Mouse (Mus musculus) MEL (cell line): ENCODE results near the gene Nicn1.

Source experiments
- CTCF ChIP-seq, 3 experiments: IDR thresholded peaks in 2 of 3; conservative IDR thresholded peaks in 1 of 3; 2 replicates each; pipeline ENCODE4 v1.5.1; 2011 to 2012; ENCODE audit warnings: low read length in 3 of 3, low read depth in 2 of 3, mild to moderate bottlenecking in 2 of 3, improper control_type of control experiment in 1 of 3, inconsistent platforms in 1 of 3, mixed read lengths in 1 of 3, moderate library complexity in 1 of 3; ENCODE audit not compliant: control insufficient read depth in 1 of 3, insufficient read depth in 1 of 3, poor library complexity in 1 of 3, severe bottlenecking in 1 of 3
- EP300 ChIP-seq, 2 experiments: IDR thresholded peaks; 2 replicates each; pipeline ENCODE4 v1.6.1; 2011; ENCODE audit warnings: improper control_type of control experiment in 2 of 2, low read length in 2 of 2, low read depth in 1 of 2, mild to moderate bottlenecking in 1 of 2
- GABPA ChIP-seq: IDR thresholded peaks from 2 replicates; pipeline ENCODE4 v1.6.1; 2012; ENCODE audit warnings: low read depth, mild to moderate bottlenecking, inconsistent platforms, low read length, improper control_type of control experiment, moderate library complexity
- MAFK ChIP-seq: IDR thresholded peaks from 2 replicates; pipeline ENCODE4 v1.6.1; 2011; ENCODE audit warnings: low read depth, mild to moderate bottlenecking, low read length, improper control_type of control experiment, borderline replicate concordance
- MEF2A ChIP-seq: IDR thresholded peaks from 2 replicates; pipeline ENCODE4 v1.6.1; 2014; ENCODE audit warnings: low read depth, mild to moderate bottlenecking, inconsistent platforms, low read length, improper control_type of control experiment; ENCODE audit not compliant: poor library complexity, insufficient replicate concordance, severe bottlenecking; ENCODE audit errors: extremely low read depth
- POLR2A ChIP-seq, 2 experiments: IDR thresholded peaks; 2 replicates each; pipeline ENCODE4 v1.6.1; 2011 to 2012; ENCODE audit warnings: low read length in 2 of 2, mild to moderate bottlenecking in 2 of 2, control low read depth in 1 of 2, improper control_type of control experiment in 1 of 2, low read depth in 1 of 2, moderate library complexity in 1 of 2; ENCODE audit not compliant: control insufficient read depth in 1 of 2, insufficient read depth in 1 of 2, poor library complexity in 1 of 2

- TF ChIP-seq MAFK (no peak), MEF2A (no peak), POLR2A (IDR thresholded peaks at IDR 0.05; ENCODE audit: control insufficient read depth in 1 of 2, insufficient read depth in 1 of 2, low read depth in 1 of 2, low read length in 2 of 2, poor library complexity in 1 of 2) (no peak), CTCF (IDR thresholded peaks at IDR 0.05 in 2 of 3, conservative IDR thresholded peaks at IDR 0.05 in 1 of 3; ENCODE audit: control insufficient read depth in 1 of 3, insufficient read depth in 1 of 3, low read depth in 2 of 3, low read length in 3 of 3, poor library complexity in 1 of 3, severe bottlenecking in 1 of 3) (no peak), GABPA (no peak), EP300 (IDR thresholded peaks at IDR 0.05; ENCODE audit: low read depth in 1 of 2, low read length in 2 of 2) (peak; percentile 53 to 66; a peak in 3 of 4 replicates)
Observed at GRCm38 (mm10) chr9:108244540-108244939, 45.7 kb upstream of the Nicn1 start.
